Mouse (Mus musculus): ENCODE data around the gene Mepe. TPM values are rescaled to one million over a fixed set of nuclear protein-coding genes. Genes with fewer than 3 reads are reported as not detected.

Gene Mepe
- total and polyA plus RNA-seq, 2 experiments: not detected

DNA sequence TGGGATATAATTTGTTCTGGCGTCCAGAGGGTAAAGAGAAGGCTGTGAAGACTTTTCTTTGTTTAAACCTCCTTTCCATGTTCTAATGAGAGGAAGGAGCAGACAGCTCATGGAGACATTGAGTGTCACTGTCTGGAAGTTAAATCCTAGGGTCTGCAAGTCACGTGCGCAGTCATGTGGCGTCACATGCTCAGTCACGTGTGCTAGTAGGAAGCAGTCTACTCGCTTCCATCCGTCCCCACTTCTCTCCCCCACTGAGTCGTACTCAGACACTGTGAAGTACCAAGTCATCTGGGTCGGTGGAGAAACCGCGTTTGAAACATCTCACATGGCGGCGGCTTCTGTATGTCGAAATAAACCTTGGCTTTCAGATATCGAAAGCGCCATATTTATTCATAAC is 60.4 kb downstream of the Mepe start:
- Histone ChIP-seq H3K4me3 (ENCODE audit: insufficient read depth, low read depth, low read length) (no peak overlapping the region), H3K9ac (ENCODE audit: low read depth, low read length) (no peak overlapping the region), H3K79me2 (ENCODE audit: control insufficient read depth, insufficient read depth, low read length) (no peaks in the 10 kb centered on the region), H3K27ac (replicated peaks; ENCODE audit: insufficient read depth, low read depth, low read length) (no peak overlapping the region), H3K27me3 (ENCODE audit: control insufficient read depth, insufficient read depth, low read length) (no peaks in the 10 kb centered on the region), H3K4me1 (ENCODE audit: control insufficient read depth, insufficient read depth, low read length) (no peaks in the 10 kb centered on the region), H3K36me3 (ENCODE audit: control insufficient read depth, insufficient read depth, low read length) (no peaks in the 10 kb centered on the region)
- WGBS: 93% methylated on average over 16 of the region's 16 CpGs
- TF ChIP-seq CTCF (IDR thresholded peaks at IDR 0.05; ENCODE audit: low read depth, low read length): no peak
- TF ChIP-seq POLR2A (IDR thresholded peaks at IDR 0.05; ENCODE audit: extremely low read depth, insufficient read depth, low read length): no peak
- DNase-seq (ENCODE audit: extremely low read depth, low read depth, low spot score): no peak

DNA sequence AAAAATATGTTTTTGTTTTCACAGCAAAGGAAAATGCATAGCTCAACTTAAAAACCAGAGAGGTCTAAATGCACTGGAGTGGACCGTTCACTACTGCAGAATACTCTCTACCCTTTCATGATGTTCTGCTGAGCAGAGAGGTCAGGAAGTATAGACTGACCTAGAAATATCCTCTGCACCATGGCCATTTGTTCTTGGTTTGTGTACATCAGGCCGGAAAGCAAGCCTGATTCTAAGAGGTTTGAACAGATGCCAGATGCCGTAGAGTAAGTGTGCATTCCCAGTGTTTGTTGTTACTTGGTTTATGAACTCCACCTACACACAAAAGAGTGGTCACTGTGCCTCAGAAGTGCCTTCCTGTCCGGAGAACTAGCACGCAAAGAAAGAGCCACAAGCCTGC is 61.8 kb downstream of the Mepe start:
- no peak overlapping the region for H3K27ac ChIP-seq (replicated peaks; ENCODE audit: insufficient read depth, low read depth, low read length)
- no peaks in the 10 kb centered on the region for H3K4me1 ChIP-seq (ENCODE audit: control insufficient read depth, insufficient read depth, low read length)
- H3K9ac ChIP-seq (ENCODE audit: low read depth, low read length): no peak overlapping the region
- no peaks in the 10 kb centered on the region for H3K27me3 ChIP-seq (ENCODE audit: control insufficient read depth, insufficient read depth, low read length)
- no peak for DNase-seq (ENCODE audit: extremely low read depth, low read depth, low spot score)
- H3K36me3 ChIP-seq (ENCODE audit: control insufficient read depth, insufficient read depth, low read length): no peaks in the 10 kb centered on the region
- H3K79me2 ChIP-seq (ENCODE audit: control insufficient read depth, insufficient read depth, low read length): no peaks in the 10 kb centered on the region
- TF ChIP-seq POLR2A (IDR thresholded peaks at IDR 0.05; ENCODE audit: extremely low read depth, insufficient read depth, low read length): no peak
- TF ChIP-seq CTCF (IDR thresholded peaks at IDR 0.05; ENCODE audit: low read depth, low read length): no peak
- WGBS: 67% methylated on average over 5 of the region's 5 CpGs
- H3K4me3 ChIP-seq (ENCODE audit: insufficient read depth, low read depth, low read length): no peak overlapping the region

Other genes with a start within 250 kb of the Mepe start
- not detected in 2 replicates for gene Gm17660, start 247.7 kb upstream of the Mepe start, total RNA-seq (2014; rRNA removed)
- gene Gm17660, start 247.7 kb upstream of the Mepe start, polyA plus RNA-seq (2012; rRNA removed): not detected in 2 replicates
- 4.9 and 5.0 TPM in 2 replicates for gene Sparcl1, start 211.6 kb upstream of the Mepe start, total RNA-seq (2014; rRNA removed)
- 2.2 and 3.0 TPM in 2 replicates for gene Sparcl1, start 211.6 kb upstream of the Mepe start, polyA plus RNA-seq (2012; rRNA removed)
- gene Dspp, start 154.6 kb upstream of the Mepe start, total RNA-seq (2014; rRNA removed): not detected in 2 replicates
- not detected in 2 replicates for gene Dspp, start 154.6 kb upstream of the Mepe start, polyA plus RNA-seq (2012; rRNA removed)
- gene Dmp1, start 122.7 kb upstream of the Mepe start, total RNA-seq (2014; rRNA removed): not detected in 2 replicates
- not detected in 2 replicates for gene Dmp1, start 122.7 kb upstream of the Mepe start, polyA plus RNA-seq (2012; rRNA removed)
- not detected in 2 replicates for gene Ibsp, start 26.2 kb upstream of the Mepe start, total RNA-seq (2014; rRNA removed)
- gene Ibsp, start 26.2 kb upstream of the Mepe start, polyA plus RNA-seq (2012; rRNA removed): not detected in 2 replicates
- 29.8 and 39.8 TPM in 2 replicates for gene Spp1, start 109.8 kb downstream of the Mepe start, total RNA-seq (2014; rRNA removed)
- gene Spp1, start 109.8 kb downstream of the Mepe start, polyA plus RNA-seq (2012; rRNA removed): 16.7 and 19.3 TPM in 2 replicates
- 11.1 and 11.2 TPM in 2 replicates for gene Pkd2, start 134.1 kb downstream of the Mepe start, total RNA-seq (2014; rRNA removed)
- gene Pkd2, start 134.1 kb downstream of the Mepe start, polyA plus RNA-seq (2012; rRNA removed): 5.7 and 5.8 TPM in 2 replicates
- gene BC005561, start 183.0 kb downstream of the Mepe start, total RNA-seq (2014; rRNA removed): 6.7 and 7.5 TPM in 2 replicates
- 1.1 and 1.4 TPM in 2 replicates for gene BC005561, start 183.0 kb downstream of the Mepe start, polyA plus RNA-seq (2012; rRNA removed)